Mouse (Mus musculus) cerebellum, adult 2 months (tissue): ENCODE measurements around the gene Chd4. TPM values are rescaled to one million over a fixed set of nuclear protein-coding genes. Genes with fewer than 3 reads are reported as not detected.

Experiments
- DNase-seq, 2 experiments: peaks; one replicate each; pipeline ENCODE4 v3.0.0; 2021
- H3K27ac ChIP-seq: fragments of 200-500 bp; 2 replicates; pipeline ENCODE4 v1.5.1; 2012; ENCODE audit warnings: low read length, control low read depth, inconsistent platforms; ENCODE audit not compliant: insufficient read depth
- H3K27me3 ChIP-seq: fragments of 200-500 bp; 2 replicates; pipeline ENCODE4 v1.6.1; 2012; ENCODE audit warnings: inconsistent platforms, mild to moderate bottlenecking, low read length, moderate library complexity; ENCODE audit not compliant: control insufficient read depth, insufficient read depth
- H3K4me1 ChIP-seq: fragments of 200-500 bp; 2 replicates; pipeline ENCODE4 v1.6.1; 2011; ENCODE audit warnings: low read length; ENCODE audit not compliant: control insufficient read depth, insufficient read depth
- H3K4me3 ChIP-seq: fragments of 200-500 bp; replicated peaks from 2 replicates; pipeline ENCODE3; 2011; ENCODE audit warnings: mild to moderate bottlenecking, low read depth, low read length, control low read depth; ENCODE audit not compliant: insufficient read depth
- CTCF ChIP-seq: fragments of 200-500 bp; IDR thresholded peaks from 2 replicates; pipeline ENCODE4 v1.5.1; 2011; ENCODE audit warnings: low read depth, mild to moderate bottlenecking, control low read depth, low read length, moderate library complexity, borderline replicate concordance; ENCODE audit not compliant: insufficient read depth
- POLR2A ChIP-seq: fragments of 200-500 bp; IDR thresholded peaks from 2 replicates; pipeline ENCODE4 v1.6.1; 2011; ENCODE audit warnings: low read length, control low read depth, borderline replicate concordance; ENCODE audit not compliant: insufficient read depth
- WGBS: fragments of 180-500 bp; shearing (Covaris S2); methylation state at CpG from one replicate; pipeline ENCODE4 v1.1.7; 2018; 5-methylcytosine and 5-hydroxymethylcytosine counted together
- polyA plus RNA-seq: library from polyadenylated mRNA; depleted of rRNA; stranded (reverse); fragments of >200 nt; gene quantifications from 2 replicates; pipeline ENCODE4 v1.2.3, GENCODE M21; 2012; rRNA removed

Gene Chd4
- polyA plus RNA-seq, 1 experiment = 110 TPM

- no peak overlapping the region for H3K4me3 ChIP-seq
- TF ChIP-seq POLR2A (no peak), CTCF (no peak)
- no peak overlapping the region for H3K27ac ChIP-seq
- no peak for DNase-seq
- H3K27me3 ChIP-seq = no peaks in the 10 kb centered on the region
- H3K4me1 ChIP-seq = no peaks in the 10 kb centered on the region; the same call in 1 of the 2 replicates
- WGBS = 75% methylated on average over 7 of the region's 7 CpGs
Observed at GRCm38 (mm10) chr6:125179601-125180000, 83.8 kb downstream of the Chd4 start.

Other genes with a start within 250 kb of the Chd4 start
- gene P3h3, start 238.2 kb upstream of the Chd4 start, polyA plus RNA-seq = 106 and 112 TPM in 2 replicates
- 177 and 183 TPM in 2 replicates for gene Gpr162, start 232.0 kb upstream of the Chd4 start, polyA plus RNA-seq
- gene Cd4, start 207.8 kb upstream of the Chd4 start, polyA plus RNA-seq = 0.05 and 0.26 TPM in 2 replicates
- 1.5 TPM in 2 replicates for gene Lag3, start 184.3 kb upstream of the Chd4 start, polyA plus RNA-seq
- 958 and 983 TPM in 2 replicates for gene Ptms, start 175.9 kb upstream of the Chd4 start, polyA plus RNA-seq
- gene Mlf2, start 164.6 kb upstream of the Chd4 start, polyA plus RNA-seq = 669 and 677 TPM in 2 replicates
- 276 and 289 TPM in 2 replicates for gene Cops7a, start 130.4 kb upstream of the Chd4 start, polyA plus RNA-seq
- 104 and 109 TPM in 2 replicates for gene Pianp, start 99.3 kb upstream of the Chd4 start, polyA plus RNA-seq
- gene Zfp384, start 86.8 kb upstream of the Chd4 start, polyA plus RNA-seq = 57.3 and 64.8 TPM in 2 replicates
- gene Ing4, start 56.2 kb upstream of the Chd4 start, polyA plus RNA-seq = 75.7 and 80.2 TPM in 2 replicates
- 23.7 and 24.8 TPM in 2 replicates for gene Acrbp, start 46.3 kb upstream of the Chd4 start, polyA plus RNA-seq
- gene Lpar5, start 28.1 kb upstream of the Chd4 start, polyA plus RNA-seq = 0.57 and 0.84 TPM in 2 replicates
- gene Nop2, start 35.9 kb downstream of the Chd4 start, polyA plus RNA-seq = 24.5 and 24.9 TPM in 2 replicates
- 95.4 and 96.0 TPM in 2 replicates for gene Iffo1, start 49.3 kb downstream of the Chd4 start, polyA plus RNA-seq
- 5,061 and 5,782 TPM in 2 replicates for gene Gapdh, start 70.5 kb downstream of the Chd4 start, polyA plus RNA-seq
- 80.8 and 85.4 TPM in 2 replicates for gene Ncapd2, start 95.7 kb downstream of the Chd4 start, polyA plus RNA-seq
- gene Mrpl51, start 95.8 kb downstream of the Chd4 start, polyA plus RNA-seq = 61.6 and 70.4 TPM in 2 replicates
- 556 and 718 TPM in 2 replicates for gene Vamp1, start 119.6 kb downstream of the Chd4 start, polyA plus RNA-seq
- gene Tapbpl, start 135.9 kb downstream of the Chd4 start, polyA plus RNA-seq = 6.3 TPM in 2 replicates
- gene Cd27, start 141.0 kb downstream of the Chd4 start, polyA plus RNA-seq = 0.13 TPM in 1 of 2 replicates, not detected in the other
- gene Tuba3a, start 190.1 kb downstream of the Chd4 start, polyA plus RNA-seq = not detected in 2 replicates
- 12.1 and 12.5 TPM in 2 replicates for gene Ltbr, start 217.9 kb downstream of the Chd4 start, polyA plus RNA-seq
- gene Scnn1a, start 224.7 kb downstream of the Chd4 start, polyA plus RNA-seq = 0.67 and 0.74 TPM in 2 replicates